Mouse (Mus musculus) lung, postnatal 14 days (tissue): Measurements from ENCODE around the gene Kri1.
"Not testable (repeated sequence)": the region's sequence is repeated elsewhere in the genome, so short reads cannot be mapped to it uniquely, and the experiment has no call there.

Source experiments
- DNase-seq: peaks from one replicate; pipeline ENCODE4 v3.0.0; 2021

The Kri1 gene

DNA sequence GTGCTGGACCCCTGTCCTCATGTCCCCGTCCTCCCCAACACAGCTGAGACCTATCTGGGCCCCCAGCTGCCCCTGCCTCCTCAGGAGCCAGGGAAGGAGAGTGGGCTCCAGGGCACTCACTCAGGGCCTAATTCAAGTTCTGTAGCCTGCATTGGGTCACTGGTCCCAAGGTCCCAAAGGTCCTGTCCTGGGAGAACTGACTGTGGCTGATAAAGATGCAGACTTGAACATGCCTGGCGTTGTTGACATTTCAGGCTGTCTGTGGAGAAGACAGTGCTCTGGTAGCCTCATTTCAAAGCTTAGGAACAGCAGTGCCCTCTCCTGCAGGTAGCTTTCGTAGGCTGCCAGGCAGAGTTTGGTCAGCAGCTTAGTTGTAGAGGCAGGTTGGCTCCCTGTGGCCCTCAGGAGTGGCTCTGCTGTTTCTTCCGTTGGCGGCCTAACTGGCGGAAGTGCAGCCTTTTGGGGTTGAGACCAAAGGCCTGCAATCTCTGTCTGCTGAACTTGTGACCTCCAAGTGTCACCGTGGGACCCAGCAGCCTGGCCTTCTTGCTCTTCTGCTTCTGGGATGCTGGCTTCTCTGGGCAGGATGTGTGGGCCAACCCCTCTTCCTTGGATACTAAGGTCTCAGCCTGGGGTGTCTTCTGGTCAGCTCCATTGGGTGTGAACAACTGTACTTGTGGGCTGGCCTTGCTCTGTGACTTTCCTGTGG lies 14.1 kb downstream of the Kri1 start:
- DNase-seq = peak; percentile 34

DNA sequence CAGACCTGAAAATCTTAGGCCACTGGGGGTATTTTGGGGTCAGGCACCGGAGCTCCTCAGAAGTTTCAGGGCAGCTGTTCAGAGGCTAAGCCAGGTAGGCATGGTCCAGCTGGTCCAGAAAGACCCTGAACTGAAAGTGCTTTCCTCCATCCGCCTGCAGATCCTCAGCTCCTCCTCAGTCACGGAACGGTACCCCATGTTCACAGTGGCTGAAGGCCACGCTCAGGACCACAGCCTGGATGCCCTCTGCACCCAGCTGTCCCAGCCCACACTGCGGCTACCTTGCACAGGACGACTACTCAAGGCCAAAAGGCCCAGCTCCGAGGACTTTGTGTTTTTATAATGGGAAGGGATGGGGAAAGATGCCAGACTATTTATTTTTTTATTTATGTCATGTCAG lies 14.7 kb downstream of the Kri1 start:
- no peak for DNase-seq

DNA sequence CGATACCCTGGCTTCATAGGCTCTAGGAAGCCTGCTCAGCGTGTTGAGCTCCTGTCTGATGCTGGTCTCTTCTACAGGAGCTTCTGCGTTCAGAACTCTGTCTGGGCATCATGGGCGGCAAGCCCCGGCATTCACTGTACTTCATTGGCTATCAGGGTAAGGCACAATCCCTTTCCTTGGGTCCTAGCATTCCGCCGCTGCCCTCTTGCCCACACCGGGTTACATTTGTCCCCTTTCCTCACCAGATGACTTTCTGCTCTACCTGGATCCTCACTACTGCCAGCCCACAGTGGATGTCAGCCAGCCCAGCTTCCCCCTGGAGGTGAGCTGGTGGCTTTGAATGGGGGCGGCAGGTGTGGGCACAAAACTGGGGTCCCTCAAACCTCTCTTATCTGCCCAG lies 15.4 kb downstream of the Kri1 start:
- no peak for DNase-seq

GRCm38 (mm10) chr9:21269590-21269989 lies 18.2 kb downstream of the Kri1 start:
- not testable (repeated sequence) for DNase-seq

GRCm38 (mm10) chr9:21268305-21268704 lies 19.5 kb downstream of the Kri1 start:
- DNase-seq = no peak

GRCm38 (mm10) chr9:21266889-21267288 lies 20.9 kb downstream of the Kri1 start:
- no peak for DNase-seq

GRCm38 (mm10) chr9:21265611-21266010 lies 22.2 kb downstream of the Kri1 start:
- DNase-seq = no peak

DNA sequence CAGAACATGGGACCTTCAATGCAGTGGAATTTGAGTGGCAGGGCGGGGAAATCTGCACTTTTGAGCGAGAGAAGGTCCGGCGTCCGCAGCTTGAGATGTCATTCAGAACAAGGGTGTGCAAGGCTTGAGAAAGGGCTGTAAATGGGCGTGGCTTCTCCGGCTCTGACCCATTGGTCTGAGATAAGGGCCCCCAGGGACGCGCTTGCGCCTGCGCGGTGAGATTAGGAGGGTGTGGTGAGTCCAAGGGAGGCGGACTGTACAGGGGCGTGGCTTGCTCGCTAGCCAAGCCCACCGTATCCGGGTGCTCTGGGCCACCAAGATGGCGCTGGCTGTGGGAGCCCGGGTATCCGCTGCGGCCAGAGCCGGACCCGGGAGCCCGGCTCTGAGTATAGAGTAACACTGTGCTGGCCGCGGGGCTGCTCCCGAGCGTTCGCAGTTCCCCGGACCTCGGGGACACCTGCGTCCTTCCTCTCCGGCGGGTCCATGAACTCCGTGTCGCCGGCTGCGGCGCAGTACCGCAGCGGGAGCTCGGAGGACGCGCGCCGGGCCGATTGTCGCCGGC lies 22.7 kb downstream of the Kri1 start, which contains the start of gene Atg4d:
TSS of gene Atg4d (plus strand) at position 294 of the 562 bp plus-strand sequence.
- DNase-seq = peak; percentile 98

DNA sequence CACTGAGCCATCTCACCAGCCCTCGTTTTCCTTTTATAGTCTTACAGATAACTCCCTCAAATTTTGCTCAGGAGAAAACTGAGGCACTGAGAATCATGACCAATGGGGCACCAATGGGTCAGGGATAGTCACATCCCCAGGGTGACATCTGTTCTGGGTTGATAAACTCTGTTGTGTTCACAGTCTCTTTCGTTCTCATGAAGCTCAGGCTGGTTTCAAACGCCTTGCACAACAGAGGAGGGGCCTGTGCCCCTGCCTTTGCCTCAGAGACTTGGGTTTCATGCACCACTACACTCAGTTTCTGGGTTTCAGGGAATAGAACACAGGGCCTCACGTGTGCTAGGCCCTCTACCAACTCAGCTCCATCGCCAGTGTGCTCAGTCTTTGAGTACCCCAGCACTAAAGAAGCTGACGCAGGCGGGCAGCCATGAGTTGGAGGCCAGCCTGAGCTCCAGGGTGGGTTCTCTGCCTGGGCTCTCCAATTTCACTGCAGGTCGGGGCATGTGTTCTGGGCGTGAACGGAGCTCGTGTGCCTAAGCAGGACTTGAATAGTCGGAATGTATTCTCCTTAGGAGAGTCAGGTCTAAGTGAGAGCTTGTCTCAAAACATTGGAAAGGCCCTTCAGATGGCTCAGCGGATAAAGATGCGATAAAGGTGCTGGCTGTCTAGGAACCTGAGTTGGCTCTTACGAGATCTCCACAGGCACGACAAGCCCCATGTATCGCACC lies 23.3 kb downstream of the Kri1 start:
- no peak for DNase-seq

DNA sequence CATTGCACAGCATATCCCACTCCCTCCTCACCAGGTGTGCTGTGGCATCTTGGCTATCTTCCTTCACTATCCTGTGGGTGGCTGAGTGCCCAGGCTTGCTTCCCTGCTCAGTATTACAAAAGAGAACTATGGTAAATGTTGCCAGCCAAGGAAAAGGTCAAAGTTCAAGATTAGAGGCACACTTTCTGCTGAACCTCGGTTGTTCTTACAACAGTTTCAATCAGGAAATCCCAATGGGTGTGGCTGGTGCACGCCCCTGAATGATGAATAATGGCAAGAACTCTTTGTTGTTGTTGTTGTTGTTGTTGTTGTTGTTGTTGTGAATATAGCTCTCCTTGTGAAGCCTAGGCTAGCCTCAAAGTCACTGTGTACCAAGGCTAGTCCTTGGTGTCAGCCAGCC lies 25.9 kb downstream of the Kri1 start:
- no peak for DNase-seq

DNA sequence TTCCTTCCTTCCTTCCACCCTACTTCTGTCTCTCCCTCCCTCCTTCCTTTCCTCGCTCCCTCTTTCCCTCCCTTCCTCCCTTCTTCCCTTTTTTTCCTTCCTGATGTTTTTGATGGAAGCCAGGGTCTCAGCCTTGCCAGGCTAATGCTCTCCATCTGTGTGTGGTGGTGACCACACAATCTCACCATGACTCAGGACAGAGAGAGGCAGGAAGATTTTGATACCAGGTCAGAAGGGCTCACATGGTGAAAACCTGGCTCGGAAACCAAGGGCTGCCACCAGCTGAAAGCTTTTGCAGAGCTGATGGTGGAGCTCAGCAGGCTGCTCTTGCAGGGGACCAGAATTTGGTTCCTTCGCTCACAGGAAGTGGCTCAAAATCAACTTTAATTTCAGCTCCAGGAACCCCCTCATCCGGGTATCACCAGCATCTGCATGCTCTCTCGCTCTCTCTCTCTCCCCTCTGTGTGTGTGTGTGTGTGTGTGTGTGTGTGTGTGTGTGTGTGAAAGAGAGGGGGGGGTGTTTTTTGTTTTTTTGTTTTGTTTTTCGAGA lies 27.2 kb downstream of the Kri1 start:
- DNase-seq = no peak

DNA sequence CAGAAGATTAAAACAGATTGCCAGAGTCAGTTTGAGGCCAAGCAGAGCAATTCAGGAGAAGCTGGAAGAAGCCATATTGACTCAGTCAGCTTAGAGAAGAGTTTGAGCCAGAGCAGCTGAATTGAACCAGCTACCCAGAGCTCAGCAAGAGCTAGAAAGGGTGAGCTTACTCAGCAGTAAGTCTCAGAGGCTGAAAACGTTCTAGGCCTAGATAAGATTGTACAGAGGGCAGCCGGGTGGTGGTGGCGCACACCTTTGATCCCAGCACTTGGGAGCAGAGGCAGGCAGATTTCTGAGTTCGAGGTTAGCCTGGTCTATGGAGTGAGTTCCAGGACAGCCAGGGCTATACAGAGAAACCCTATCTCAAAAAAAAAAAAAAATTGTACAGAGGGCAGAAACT lies 31.4 kb downstream of the Kri1 start:
- not testable (repeated sequence) for DNase-seq

DNA sequence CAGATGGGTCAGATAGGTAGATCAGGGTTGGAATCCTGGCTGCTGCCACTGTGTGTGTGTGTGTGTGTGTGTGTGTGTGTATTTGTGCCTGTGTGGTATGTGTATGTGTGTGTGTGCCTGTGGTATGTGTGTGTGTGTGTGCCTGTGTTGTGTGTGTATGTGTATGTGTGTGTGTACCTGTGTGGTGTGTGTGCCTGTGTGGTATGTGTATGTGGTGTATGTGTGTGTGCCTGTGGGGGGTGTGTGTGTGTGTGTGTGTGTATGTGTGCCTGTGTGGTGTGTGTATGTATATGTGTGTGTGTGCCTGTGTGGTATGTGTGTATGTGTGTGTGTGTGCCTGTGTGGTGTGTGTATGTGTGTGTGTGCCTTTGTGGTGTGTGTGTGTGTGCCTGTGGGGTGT lies 33.1 kb downstream of the Kri1 start:
- DNase-seq = no peak

- DNase-seq = no peak
Observed at GRCm38 (mm10) chr9:21251116-21251735, 36.5 kb downstream of the Kri1 start.

- no peak for DNase-seq
Observed at GRCm38 (mm10) chr9:21250509-21250908, 37.3 kb downstream of the Kri1 start.

DNA sequence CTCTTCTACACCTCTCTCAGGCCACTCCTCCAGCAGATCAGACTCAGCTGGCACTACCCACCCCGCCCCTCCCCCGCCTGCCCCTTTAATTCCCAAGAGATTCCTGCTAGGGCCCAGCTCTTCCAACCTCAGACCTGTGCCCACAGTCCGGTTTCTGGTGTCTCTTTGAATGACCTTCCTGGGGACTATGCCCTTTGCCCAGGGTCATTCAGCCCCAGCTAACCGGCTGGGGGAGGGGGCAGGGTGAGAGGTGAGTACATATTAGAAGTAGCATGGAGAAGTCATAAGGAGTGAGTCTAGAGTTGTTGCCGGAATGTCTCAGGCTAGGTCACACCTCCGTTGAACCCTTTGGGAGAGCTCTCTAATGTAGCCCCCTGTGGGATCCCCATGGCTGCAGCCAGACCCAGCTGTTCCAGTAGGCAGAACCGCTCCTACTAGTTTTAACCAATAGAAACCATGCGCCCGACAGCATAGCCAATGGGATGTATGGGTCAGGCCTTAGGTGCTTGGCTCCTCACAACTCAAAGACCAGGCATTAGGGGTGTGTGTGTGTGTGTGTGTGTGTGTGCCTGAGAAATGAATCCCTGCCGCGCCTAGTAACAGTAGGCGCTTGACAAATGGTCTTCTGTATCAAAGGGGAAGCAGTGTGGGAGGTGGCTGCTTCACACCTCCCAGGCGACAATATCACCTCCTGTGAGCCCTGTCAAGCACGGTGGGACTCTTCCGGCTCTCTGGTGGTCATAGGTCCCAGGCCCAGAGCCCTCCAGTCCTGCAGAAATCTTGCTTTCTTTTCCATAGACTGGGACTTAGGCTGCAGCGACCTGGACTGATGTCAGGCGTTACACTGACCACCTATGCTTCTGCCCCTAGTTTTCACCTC lies 37.9 kb downstream of the Kri1 start:
- no peak for DNase-seq

DNA sequence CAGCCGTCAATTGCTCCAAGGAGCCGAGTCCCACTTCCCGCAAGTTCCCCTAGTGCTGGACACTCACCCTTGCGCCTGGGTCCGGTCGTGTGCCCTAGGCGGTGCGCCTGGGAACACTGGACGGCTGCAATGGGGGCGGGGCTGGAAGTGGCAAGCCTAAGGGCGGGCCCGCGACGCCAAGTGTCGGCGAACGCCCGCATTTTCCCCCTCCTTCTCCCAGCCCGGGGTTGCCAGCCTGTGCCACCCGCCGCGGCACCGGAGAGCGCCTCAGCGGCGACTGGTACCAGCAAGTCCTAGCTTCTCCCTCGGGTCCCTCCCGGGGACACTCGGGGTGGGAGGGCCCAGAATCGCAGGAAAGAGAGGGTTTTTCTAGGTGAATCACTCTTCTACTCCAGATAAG lies 39.4 kb downstream of the Kri1 start, which contains the start of gene S1pr5:
TSS of gene S1pr5 (minus strand) at position 118 of the 400 bp plus-strand sequence.
- DNase-seq = peak; percentile 59

GRCm38 (mm10) chr9:21246342-21246741 lies 41.4 kb downstream of the Kri1 start:
- no peak for DNase-seq

DNA sequence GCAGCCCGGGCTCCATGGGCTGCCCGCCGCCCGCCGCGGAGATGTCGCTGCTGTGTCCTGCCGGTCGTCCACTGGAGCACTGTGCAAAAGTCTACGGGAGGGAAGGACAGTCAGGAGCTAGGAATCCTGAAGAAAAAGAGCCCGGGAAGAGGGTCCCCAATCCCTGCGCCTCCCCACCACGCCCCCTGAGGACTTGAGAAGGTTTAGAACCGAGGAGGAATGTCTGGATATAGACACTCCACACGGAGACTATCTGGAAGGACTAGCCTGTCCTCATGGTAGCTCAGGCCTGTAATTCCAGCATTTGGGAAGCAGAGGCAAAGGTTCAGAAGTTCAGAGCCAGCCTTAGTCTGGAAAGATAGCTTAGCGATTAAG lies 42.7 kb downstream of the Kri1 start:
- no peak for DNase-seq

GRCm38 (mm10) chr9:21244428-21245112 lies 43.2 kb downstream of the Kri1 start:
- DNase-seq = no peak

DNA sequence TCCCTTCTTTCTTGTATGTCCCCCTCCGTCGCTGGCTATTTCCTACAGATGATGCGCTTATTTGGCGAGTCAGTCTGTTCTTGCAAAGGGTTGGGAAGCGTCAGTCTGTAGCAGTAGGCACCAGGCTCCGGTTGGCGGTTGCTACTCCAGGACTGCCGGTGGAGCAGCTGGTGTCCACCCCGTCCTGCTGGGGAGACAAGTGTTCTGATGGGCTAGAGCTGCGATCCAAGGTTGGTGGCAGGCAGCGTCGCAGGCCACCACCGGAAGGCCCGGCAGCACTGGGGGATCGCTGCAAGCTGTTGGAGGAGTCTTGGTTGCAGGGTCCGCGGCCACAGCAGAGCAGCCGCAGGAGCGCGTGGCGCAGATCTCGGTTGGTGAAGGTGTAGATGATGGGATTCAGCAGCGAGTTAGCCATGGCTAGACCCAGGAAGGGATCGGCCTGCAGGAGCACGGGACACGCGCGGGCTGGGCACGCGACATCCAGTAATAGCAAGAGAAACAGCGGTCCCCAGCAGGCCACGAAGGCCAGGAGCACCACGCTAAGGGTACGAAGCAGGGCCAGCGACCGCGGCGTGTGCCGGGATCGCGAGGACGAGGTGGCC lies 43.8 kb downstream of the Kri1 start:
- no peak for DNase-seq
